Mouse (Mus musculus) layer of hippocampus, adult 11-12 months (tissue): Measurements from ENCODE around the gene Fam178b.

Source experiments
- DNase-seq: peaks from one replicate; pipeline ENCODE4 v3.0.0; 2022; ENCODE audit warnings: low spot score

The Fam178b gene

GRCm38 (mm10) chr1:36682620-36683355, at the start of gene Fam178b:
Gene Fam178b, minus strand, starts transcription at chr1:36683183.
- DNase-seq = no peak

DNA sequence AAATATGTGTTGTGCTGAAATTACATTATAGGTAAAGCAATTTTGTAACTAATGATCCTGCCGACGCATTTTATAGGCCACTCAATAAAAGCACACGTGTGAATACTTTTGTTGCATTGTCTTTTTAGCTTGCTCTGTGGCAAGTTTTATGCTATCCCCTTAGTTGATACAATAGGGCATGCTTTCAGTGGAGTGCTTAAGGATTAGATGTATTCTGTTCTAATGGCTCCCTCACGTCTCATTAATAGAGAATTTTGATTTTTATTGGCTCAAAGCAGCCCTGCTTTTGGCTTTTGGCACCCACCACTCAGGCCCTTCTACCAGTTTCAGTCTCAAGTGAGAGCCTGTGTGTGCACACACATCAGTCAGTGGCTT, 41.1 kb upstream of the Fam178b start:
- no peak for DNase-seq

DNA sequence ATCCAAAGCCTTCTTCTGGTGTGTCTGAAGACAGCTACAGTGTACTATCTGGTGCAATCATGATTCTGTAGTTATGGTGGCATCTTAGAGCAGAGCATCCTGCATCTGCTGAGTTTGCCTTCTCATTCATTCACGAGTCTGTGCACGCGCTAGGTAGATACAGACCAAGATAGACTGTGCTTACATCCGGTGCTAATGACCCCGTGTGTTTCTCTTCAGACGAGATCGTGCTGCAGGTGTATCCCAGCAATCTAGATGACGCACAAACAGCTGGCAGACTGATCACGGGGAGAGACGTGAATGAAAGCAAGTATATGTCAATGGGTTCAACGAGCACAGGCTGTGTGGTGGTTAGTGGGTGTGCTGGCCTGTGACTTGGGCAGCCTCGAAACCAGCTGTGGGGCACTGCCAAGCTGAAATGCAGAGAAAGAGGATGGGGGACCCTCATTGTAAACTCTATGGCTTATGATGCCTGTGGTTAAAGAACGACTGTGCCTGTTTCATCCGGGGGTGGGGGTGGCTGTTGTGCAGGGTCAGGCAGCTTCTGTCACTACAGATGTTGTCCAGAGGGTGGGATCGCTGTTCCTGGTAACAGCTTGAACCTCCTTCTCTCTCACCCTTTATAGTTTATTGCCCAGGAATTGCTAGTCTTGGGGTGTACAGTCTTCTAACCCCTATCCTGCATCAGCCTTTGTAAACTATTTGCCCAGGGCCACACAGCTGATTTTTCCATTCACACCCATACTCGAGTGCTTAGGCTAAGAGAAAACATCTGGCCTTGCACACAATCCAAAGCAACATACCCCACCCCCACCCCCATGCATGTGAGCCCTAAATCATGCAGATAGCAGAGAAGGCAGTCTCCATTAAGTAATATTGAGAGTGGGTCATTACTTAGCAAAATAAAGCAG, 40.4 kb upstream of the Fam178b start:
- no peak for DNase-seq

- DNase-seq = no peak
Measured at GRCm38 (mm10) chr1:36718786-36719185, 35.8 kb upstream of the Fam178b start.

DNA sequence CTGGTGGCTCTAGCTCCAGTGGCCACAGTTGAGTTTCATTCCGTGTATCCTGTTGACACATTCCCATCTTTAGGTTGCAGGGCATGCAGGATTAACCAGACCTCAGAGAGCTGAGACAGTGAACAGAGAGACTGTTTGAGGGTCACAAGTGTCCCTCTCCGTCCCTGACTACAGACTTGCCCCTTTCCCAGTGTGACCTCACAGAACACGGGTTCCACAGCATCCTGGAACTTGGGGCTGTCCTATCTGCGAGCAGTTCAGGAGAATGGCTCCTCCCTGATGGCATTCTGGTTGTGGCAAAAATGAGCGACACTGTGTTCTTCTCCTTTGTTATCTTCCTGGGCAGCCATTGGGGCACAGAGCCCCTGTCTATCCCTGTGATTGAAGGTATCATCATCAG, 31.3 kb upstream of the Fam178b start, which contains the start of gene Actr1b:
Gene Actr1b, minus strand, starts transcription at position 112 of the 400 bp plus-strand sequence.
- no peak for DNase-seq

DNA sequence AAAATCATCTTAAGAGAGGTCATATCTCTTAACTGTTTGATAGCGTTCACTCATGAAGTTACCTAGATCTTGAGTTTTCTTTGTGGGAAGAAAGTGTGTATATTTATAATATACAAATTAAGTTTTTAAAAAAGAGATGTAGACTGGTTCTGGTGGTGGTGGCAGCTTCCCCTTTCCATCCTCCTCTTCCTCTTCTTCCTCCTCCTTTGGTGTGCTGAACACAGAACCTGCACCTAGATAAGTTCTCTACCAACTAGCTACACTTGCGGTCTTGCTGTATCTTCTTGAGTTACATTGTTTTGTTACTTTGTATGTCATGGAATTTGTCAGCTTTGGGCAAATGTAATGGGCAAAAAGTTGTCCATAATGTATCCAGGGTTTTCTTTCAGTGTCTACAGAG, 28.1 kb upstream of the Fam178b start:
- DNase-seq = no peak

GRCm38 (mm10) chr1:36709854-36710280, 26.9 kb upstream of the Fam178b start, which contains the start of gene 4933424G06Rik:
Gene 4933424G06Rik, plus strand, starts transcription at chr1:36710149.
- peak; percentile 98 for DNase-seq

- DNase-seq = peak; percentile 40
Measured at GRCm38 (mm10) chr1:36709055-36709853, 26.3 kb upstream of the Fam178b start.

GRCm38 (mm10) chr1:36708626-36709025, 25.6 kb upstream of the Fam178b start:
- no peak for DNase-seq

- no peak for DNase-seq
Measured at GRCm38 (mm10) chr1:36707797-36708196, 24.8 kb upstream of the Fam178b start.

DNA sequence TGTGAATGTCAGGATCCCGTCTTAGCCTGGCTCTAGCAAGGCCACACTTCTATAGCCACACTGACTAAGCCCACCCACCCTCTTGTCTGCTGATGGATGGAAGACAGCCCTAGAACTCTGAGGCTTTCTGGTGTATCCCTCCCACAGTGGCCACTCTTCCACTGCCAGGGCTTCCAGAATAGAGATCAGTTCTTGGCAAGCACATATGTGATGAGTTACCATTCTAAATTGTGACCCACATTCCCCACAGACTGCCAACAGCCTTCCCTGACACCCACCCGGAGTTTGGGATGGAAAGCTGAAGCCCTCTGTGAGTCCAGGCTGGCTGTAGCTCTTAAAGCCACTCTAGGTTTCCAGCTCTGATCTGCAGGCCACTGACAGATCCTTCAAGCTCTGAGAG, 24.2 kb upstream of the Fam178b start:
- DNase-seq = no peak

DNA sequence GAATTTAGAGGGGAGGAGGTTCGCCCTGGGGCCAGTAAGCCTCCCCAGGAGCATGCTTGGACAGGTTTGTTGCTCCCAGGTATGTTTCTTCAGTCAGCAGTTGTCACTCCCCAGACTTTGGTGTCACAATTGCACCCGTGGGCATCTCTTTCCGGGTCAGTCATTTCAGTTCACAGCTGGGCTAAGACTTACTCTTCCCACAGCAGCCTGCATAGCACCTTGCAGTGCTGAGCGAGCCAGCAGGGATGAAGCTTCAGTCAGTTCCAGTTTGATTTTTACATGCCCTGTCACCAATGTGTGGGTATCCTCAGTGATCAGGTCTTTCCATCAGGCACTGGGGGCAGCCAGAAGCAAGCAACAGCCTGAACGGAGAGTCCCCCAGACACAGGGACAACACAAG, 14.0 kb upstream of the Fam178b start:
- DNase-seq = no peak

GRCm38 (mm10) chr1:36696411-36696810, 13.4 kb upstream of the Fam178b start:
- no peak for DNase-seq

DNA sequence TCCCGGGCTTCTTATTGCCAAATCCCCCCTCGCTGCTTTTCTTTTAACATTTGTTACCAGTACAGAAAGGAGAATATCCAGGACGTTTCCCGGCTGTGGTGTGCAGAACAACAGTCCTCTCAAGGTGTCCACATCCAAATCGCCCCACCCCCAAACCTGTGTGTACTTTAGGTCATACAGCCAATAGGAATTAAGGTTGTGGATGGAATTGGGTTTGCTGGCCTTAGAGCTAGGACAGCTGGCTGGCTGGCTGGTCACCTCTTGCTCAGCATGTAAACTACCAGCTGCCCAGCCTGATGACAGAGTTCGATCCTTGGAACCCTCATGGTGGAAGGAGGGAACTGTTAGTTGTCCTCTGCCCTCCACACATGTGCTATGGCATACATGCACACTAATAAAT, 11.9 kb upstream of the Fam178b start:
- no peak for DNase-seq

GRCm38 (mm10) chr1:36691271-36692155, 8.5 kb upstream of the Fam178b start, which contains the start of gene Cox5b:
Gene Cox5b, plus strand, starts transcription at chr1:36691449.
- DNase-seq = peak; percentile 96

GRCm38 (mm10) chr1:36690671-36691235, 7.8 kb upstream of the Fam178b start:
- DNase-seq = no peak

- peak; percentile 85 for DNase-seq
Measured at GRCm38 (mm10) chr1:36683810-36684467, 956 bp upstream of the Fam178b start.

DNA sequence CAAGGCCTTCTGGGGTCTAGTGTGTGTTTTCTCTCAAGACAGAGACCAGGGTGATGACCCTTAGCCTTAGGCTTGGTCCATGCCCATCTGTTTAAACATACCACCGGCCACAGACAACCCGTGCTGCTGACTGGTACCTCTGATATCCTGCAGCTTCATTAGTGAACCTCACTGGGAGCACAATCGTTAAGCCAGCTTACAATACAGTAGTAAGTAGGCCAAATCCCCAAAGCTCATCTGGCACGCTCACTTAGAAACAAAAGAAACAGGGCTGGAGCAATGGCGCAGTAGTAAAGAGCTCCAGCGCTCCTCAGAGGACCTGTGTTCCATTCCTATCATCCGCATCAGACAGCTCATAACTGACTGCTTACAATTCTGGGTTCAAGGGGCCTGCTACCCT, 2.1 kb downstream of the Fam178b start:
- DNase-seq = no peak

- no peak for DNase-seq
Measured at GRCm38 (mm10) chr1:36674936-36675335, 8.0 kb downstream of the Fam178b start.
